In genomic region chr6:85837307-85837706, GRCm38 (mm10) we compare ENCODE assay signal across 10 mouse cellular contexts. TPM values are rescaled to one million over a fixed set of nuclear protein-coding genes. Genes with fewer than 3 reads are reported as not detected.
DNase-seq lines count a peak whose midpoint lies in the region; ATAC-seq lines count a peak whose summit lies in the region.
"Not testable (repeated sequence)": the region's sequence is repeated elsewhere in the genome, so short reads cannot be mapped to it uniquely, and the experiment has no call there.
"Had no signal": no experiment of that assay in that cellular context is flagged by ENCODE, and none has a peak within 500 bp of the region (broad histone marks: within the 10 kb centered on the region; RNA-seq: fewer than 3 reads in every experiment).

No protein-coding gene starts in this region.

- not testable (repeated sequence) for H3K4me3 ChIP-seq in embryonic facial prominence, embryonic 13.5 days; intestine, embryonic 15.5 days (replicated peaks)
- peak overlapping the region; percentile 31 for H3K4me3 ChIP-seq in heart, embryonic 10.5 days

- H3K4me1 ChIP-seq in embryonic facial prominence, embryonic 13.5 days; heart, embryonic 10.5 days; intestine, embryonic 15.5 days (replicated peaks): not testable (repeated sequence)

- not testable (repeated sequence) for ATAC-seq in embryonic facial prominence, embryonic 13.5 days (ENCODE audit: insufficient number of reproducible peaks, insufficient read depth, low FRiP score, low TSS enrichment, low read depth)
- ATAC-seq in intestine, embryonic 15.5 days = peak; percentile 78

- not testable (repeated sequence) for H3K9ac ChIP-seq in embryonic facial prominence, embryonic 13.5 days; intestine, embryonic 15.5 days

- H3K9me3 ChIP-seq in embryonic facial prominence, embryonic 13.5 days; heart, embryonic 10.5 days; intestine, embryonic 15.5 days: not testable (repeated sequence)

- peak overlapping the region; percentile 32 for H3K4me2 ChIP-seq in embryonic facial prominence, embryonic 13.5 days
- H3K4me2 ChIP-seq in intestine, embryonic 15.5 days (replicated peaks) = peak overlapping the region; percentile 44

- H3K36me3 ChIP-seq in embryonic facial prominence, embryonic 13.5 days; heart, embryonic 10.5 days; intestine, embryonic 15.5 days: not testable (repeated sequence)

- not testable (repeated sequence) for H3K27me3 ChIP-seq in embryonic facial prominence, embryonic 13.5 days; heart, embryonic 10.5 days (ENCODE audit: insufficient read depth, poor library complexity, severe bottlenecking); intestine, embryonic 15.5 days (replicated peaks)

- not testable (repeated sequence) for H3K27ac ChIP-seq in embryonic facial prominence, embryonic 13.5 days; heart, embryonic 10.5 days; intestine, embryonic 15.5 days

- peak; percentile 78 for DNase-seq in adrenal gland, postnatal 10 days
- peak; percentile 81 for DNase-seq in heart, embryonic 10.5 days (ENCODE audit: low spot score)
- peak; percentile 35 to 51 for DNase-seq in layer of hippocampus, postnatal 14 days (ENCODE audit: low spot score in 2 of 2)
- peak; percentile 46 to 67 for DNase-seq in lung, adult 18-20 months
- DNase-seq in neural tube, embryonic 10.5 days (ENCODE audit: extremely low spot score, low spot score) = peak; percentile 23
- DNase-seq in testis, postnatal 10 days (ENCODE audit: low spot score) = peak; percentile 79

- 28% methylated on average over 12 of the region's 12 CpGs for WGBS in embryonic facial prominence, embryonic 13.5 days
- 23% methylated on average over 12 of the region's 12 CpGs for WGBS in heart, embryonic 10.5 days
- WGBS in intestine, embryonic 15.5 days = 32% methylated on average over 11 of the region's 12 CpGs

RNA-seq across cellular contexts. Expression of gene Nat8, which starts 5.4 kb away (rescaled TPM):
- total RNA-seq in adrenal gland, postnatal 10 days (2021) = 1 to 10 TPM in 1 of 2 experiments, under 1 TPM in 1; 0.90 to 1.1 TPM
- not detected in 2 replicates for polyA plus RNA-seq in embryonic facial prominence, embryonic 13.5 days (2015; fragmentation: Nextera tagmentation; extraction: Ambion mirVana)
- polyA plus RNA-seq in heart, embryonic 10.5 days (2016; fragmentation: Nextera tagmentation; extraction: Ambion mirVana) = not detected in 2 replicates
- polyA plus RNA-seq in intestine, embryonic 15.5 days (2015; fragmentation: Nextera tagmentation; extraction: Ambion mirVana) = 3.3 and 4.8 TPM in 2 replicates
- total RNA-seq in layer of hippocampus, postnatal 14 days (2021) = 1 to 10 TPM; 2.8 to 2.9 TPM
- total RNA-seq: G1E; gastrocnemius, adult 8-10 months had no signal
- polyA plus RNA-seq: G1E had no signal

RNA-seq across cellular contexts. Expression of gene Nat8f5, which starts 16.5 kb away (rescaled TPM):
- total RNA-seq in adrenal gland, postnatal 10 days (2021) = under 1 TPM; 0.27 to 0.91 TPM
- polyA plus RNA-seq in embryonic facial prominence, embryonic 13.5 days (2015; fragmentation: Nextera tagmentation; extraction: Ambion mirVana) = not detected in 2 replicates
- polyA plus RNA-seq in heart, embryonic 10.5 days (2016; fragmentation: Nextera tagmentation; extraction: Ambion mirVana) = not detected in 2 replicates
- polyA plus RNA-seq in intestine, embryonic 15.5 days (2015; fragmentation: Nextera tagmentation; extraction: Ambion mirVana) = 0.16 and 0.29 TPM in 2 replicates
- 1 to 10 TPM; 4.6 to 4.8 TPM for total RNA-seq in layer of hippocampus, postnatal 14 days (2021)
- total RNA-seq: G1E; gastrocnemius, adult 8-10 months had no signal
- polyA plus RNA-seq: G1E had no signal

RNA-seq across cellular contexts. Expression of gene Nat8f6, which starts 16.6 kb away (rescaled TPM):
- total RNA-seq in adrenal gland, postnatal 10 days (2021) = under 1 TPM; 0.21 to 0.33 TPM
- not detected in 2 replicates for polyA plus RNA-seq in embryonic facial prominence, embryonic 13.5 days (2015; fragmentation: Nextera tagmentation; extraction: Ambion mirVana)
- not detected in 2 replicates for polyA plus RNA-seq in heart, embryonic 10.5 days (2016; fragmentation: Nextera tagmentation; extraction: Ambion mirVana)
- not detected in 2 replicates for polyA plus RNA-seq in intestine, embryonic 15.5 days (2015; fragmentation: Nextera tagmentation; extraction: Ambion mirVana)
- 1 to 10 TPM; 1.3 to 1.4 TPM for total RNA-seq in layer of hippocampus, postnatal 14 days (2021)
- total RNA-seq: G1E; gastrocnemius, adult 8-10 months had no signal
- polyA plus RNA-seq: G1E had no signal

RNA-seq across cellular contexts. Expression of gene Nat8f2, which starts 31.7 kb away (rescaled TPM):
- total RNA-seq in adrenal gland, postnatal 10 days (2021) = under 1 TPM; 0.63 to 0.88 TPM
- not detected in 2 replicates for polyA plus RNA-seq in embryonic facial prominence, embryonic 13.5 days (2015; fragmentation: Nextera tagmentation; extraction: Ambion mirVana)
- not detected in 2 replicates for polyA plus RNA-seq in heart, embryonic 10.5 days (2016; fragmentation: Nextera tagmentation; extraction: Ambion mirVana)
- 0.08 TPM in 1 of 2 replicates, not detected in the other for polyA plus RNA-seq in intestine, embryonic 15.5 days (2015; fragmentation: Nextera tagmentation; extraction: Ambion mirVana)
- 1 to 10 TPM; 1.0 to 1.2 TPM for total RNA-seq in layer of hippocampus, postnatal 14 days (2021)
- polyA plus RNA-seq: G1E had no signal

Comparison
In these comparisons a context has a peak if more than half of its experiments do, and no peak if none do; other contexts are left out.
1. DNase-seq: peak in every context shown above with its lines; median percentile 81 in heart, embryonic 10.5 days; 79 in testis, postnatal 10 days; 78 in adrenal gland, postnatal 10 days; 56 in lung, adult 18-20 months; 43 in layer of hippocampus, postnatal 14 days; 23 in neural tube, embryonic 10.5 days.